Mouse (Mus musculus) olfactory bulb, adult 2 months (tissue): Measurements from ENCODE around the gene Chn2.

Experiments
- CTCF ChIP-seq: fragments of 200-500 bp; IDR thresholded peaks from 2 replicates; pipeline ENCODE4 v1.5.1; 2012; ENCODE audit warnings: low read depth, mild to moderate bottlenecking, low read length, moderate library complexity; ENCODE audit not compliant: insufficient read depth
- POLR2A ChIP-seq: fragments of 200-500 bp; IDR thresholded peaks from 2 replicates; pipeline ENCODE4 v1.6.1; 2012; ENCODE audit warnings: mild to moderate bottlenecking, low read depth, low read length, moderate library complexity; ENCODE audit not compliant: insufficient read depth

DNA sequence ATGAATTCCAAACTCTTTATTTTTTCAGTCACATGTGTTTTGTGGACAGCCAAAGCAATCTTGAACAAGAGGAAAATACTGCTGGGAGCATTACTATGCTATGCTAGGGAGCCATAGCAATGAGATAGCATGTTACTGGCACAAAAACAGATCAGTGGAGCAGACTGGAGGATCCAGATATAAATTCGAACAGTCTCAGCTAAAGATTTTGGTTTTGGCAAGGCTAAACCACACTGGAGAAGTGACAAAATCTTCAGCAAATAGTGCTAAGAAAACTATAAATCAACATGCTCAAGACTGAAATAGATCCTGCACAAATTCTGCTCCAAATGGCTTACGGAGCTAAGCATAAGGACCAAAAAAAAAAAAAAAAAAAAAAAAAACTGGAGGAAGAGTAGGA lies 273.7 kb downstream of the Chn2 start:
- no peak for TF ChIP-seq CTCF
- TF ChIP-seq POLR2A = no peak
